Mouse (Mus musculus): ENCODE results near the gene Chst11. TPM values are rescaled to one million over a fixed set of nuclear protein-coding genes. Genes with fewer than 3 reads are reported as not detected.

Gene Chst11
- total and polyA plus RNA-seq, 3 experiments: 3.1 to 4.5 (median 3.2) TPM

GRCm38 (mm10) chr10:83104221-83104620 lies 118.9 kb downstream of the Chst11 start:
- no peaks in the 10 kb centered on the region for H3K36me3 ChIP-seq (ENCODE audit: control insufficient read depth, insufficient read depth, low read length)
- no peaks in the 10 kb centered on the region for H3K27me3 ChIP-seq (ENCODE audit: control insufficient read depth, insufficient read depth, low read length)
- H3K79me2 ChIP-seq (replicated peaks; ENCODE audit: control insufficient read depth, insufficient read depth, low read length): no peaks in the 10 kb centered on the region
- H3K4me1 ChIP-seq (ENCODE audit: control insufficient read depth, insufficient read depth, low read length): peaks cover 9% of the 10 kb centered on the region
- H3K4me3 ChIP-seq: no peak overlapping the region
- H3K9ac ChIP-seq (ENCODE audit: low read depth, low read length): no peak overlapping the region
- intact Hi-C loops (cut with DNase I): loop anchor here (5.0 kb wide), 1 partner anchor 197 kb away; no protein-coding TSS in a partner anchor
- no peak overlapping the region for H3K27ac ChIP-seq
- WGBS: 96% methylated on average over 8 of the region's 8 CpGs
- TF ChIP-seq CTCF (IDR thresholded peaks at IDR 0.05) (no peak), POLR2A (IDR thresholded peaks at IDR 0.05; ENCODE audit: insufficient read depth, low read depth, low read length) (no peak), EP300 (IDR thresholded peaks at IDR 0.05; ENCODE audit: insufficient read depth, low read depth, low read length) (no peak)
- DNase-seq: no peak

DNA sequence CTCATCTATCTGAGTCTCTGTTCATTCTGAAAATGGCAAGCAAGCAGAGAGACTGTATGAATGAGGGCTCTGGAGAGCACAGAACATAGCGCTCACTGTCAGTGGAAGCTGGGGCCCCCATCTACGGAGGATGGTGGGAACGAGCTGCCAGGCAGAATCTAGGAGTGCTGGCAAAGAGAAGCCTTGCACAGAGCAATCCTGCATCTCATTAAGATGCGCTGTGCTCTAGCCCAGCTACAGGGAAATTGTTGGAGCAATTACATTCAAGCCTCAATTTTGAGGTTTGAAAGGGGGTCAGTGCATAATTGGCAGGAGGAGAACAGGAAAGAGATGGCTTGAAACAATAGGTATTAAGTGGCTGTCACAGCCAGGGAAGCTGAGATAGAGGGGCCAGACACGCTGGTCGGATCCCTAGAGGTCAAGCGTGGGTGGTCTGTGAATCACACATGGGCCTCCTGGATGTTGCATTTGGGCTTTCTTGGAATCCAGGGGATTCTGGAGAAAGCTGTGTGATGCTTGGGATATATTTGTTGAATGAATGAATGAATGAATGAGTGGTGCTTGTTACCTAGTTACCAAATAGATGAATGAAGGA lies 121.0 kb downstream of the Chst11 start:
- Histone ChIP-seq H3K4me1 (ENCODE audit: control insufficient read depth, insufficient read depth, low read length) (peaks cover 8% of the 10 kb centered on the region), H3K36me3 (ENCODE audit: control insufficient read depth, insufficient read depth, low read length) (no peaks in the 10 kb centered on the region), H3K27me3 (ENCODE audit: control insufficient read depth, insufficient read depth, low read length) (no peaks in the 10 kb centered on the region), H3K79me2 (replicated peaks; ENCODE audit: control insufficient read depth, insufficient read depth, low read length) (no peaks in the 10 kb centered on the region), H3K4me3 (no peak overlapping the region), H3K27ac (no peak overlapping the region), H3K9ac (ENCODE audit: low read depth, low read length) (no peak overlapping the region)
- TF ChIP-seq CTCF (IDR thresholded peaks at IDR 0.05) (no peak), POLR2A (IDR thresholded peaks at IDR 0.05; ENCODE audit: insufficient read depth, low read depth, low read length) (no peak), EP300 (IDR thresholded peaks at IDR 0.05; ENCODE audit: insufficient read depth, low read depth, low read length) (no peak)
- 79% methylated on average over 7 of the region's 7 CpGs for WGBS
- DNase-seq: no peak
- intact Hi-C loops (cut with DNase I): no loop called here

GRCm38 (mm10) chr10:83107385-83107784 lies 122.1 kb downstream of the Chst11 start:
- Histone ChIP-seq H3K4me3 (no peak overlapping the region), H3K9ac (ENCODE audit: low read depth, low read length) (no peak overlapping the region), H3K36me3 (ENCODE audit: control insufficient read depth, insufficient read depth, low read length) (no peaks in the 10 kb centered on the region), H3K79me2 (replicated peaks; ENCODE audit: control insufficient read depth, insufficient read depth, low read length) (no peaks in the 10 kb centered on the region), H3K4me1 (ENCODE audit: control insufficient read depth, insufficient read depth, low read length) (peaks cover 2% of the 10 kb centered on the region; the same call in 1 of the 2 replicates), H3K27ac (no peak overlapping the region), H3K27me3 (ENCODE audit: control insufficient read depth, insufficient read depth, low read length) (no peaks in the 10 kb centered on the region)
- no peak for DNase-seq
- 77% methylated on average over 8 of the region's 8 CpGs for WGBS
- no peak for TF ChIP-seq EP300 (IDR thresholded peaks at IDR 0.05; ENCODE audit: insufficient read depth, low read depth, low read length)
- TF ChIP-seq POLR2A (IDR thresholded peaks at IDR 0.05; ENCODE audit: insufficient read depth, low read depth, low read length): no peak
- no peak for TF ChIP-seq CTCF (IDR thresholded peaks at IDR 0.05)
- intact Hi-C loops (cut with DNase I): no loop called here

GRCm38 (mm10) chr10:83107921-83108738 lies 122.8 kb downstream of the Chst11 start:
- TF ChIP-seq EP300 (IDR thresholded peaks at IDR 0.05; ENCODE audit: insufficient read depth, low read depth, low read length) (no peak), POLR2A (IDR thresholded peaks at IDR 0.05; ENCODE audit: insufficient read depth, low read depth, low read length) (no peak), CTCF (IDR thresholded peaks at IDR 0.05) (no peak)
- Histone ChIP-seq H3K27ac (no peak overlapping the region), H3K4me1 (ENCODE audit: control insufficient read depth, insufficient read depth, low read length) (peaks cover 2% of the 10 kb centered on the region; the same call in 1 of the 2 replicates), H3K9ac (ENCODE audit: low read depth, low read length) (no peak overlapping the region), H3K36me3 (ENCODE audit: control insufficient read depth, insufficient read depth, low read length) (no peaks in the 10 kb centered on the region), H3K27me3 (ENCODE audit: control insufficient read depth, insufficient read depth, low read length) (no peaks in the 10 kb centered on the region), H3K79me2 (replicated peaks; ENCODE audit: control insufficient read depth, insufficient read depth, low read length) (no peaks in the 10 kb centered on the region), H3K4me3 (no peak overlapping the region)
- no peak for DNase-seq
- intact Hi-C loops (cut with DNase I): no loop called here
- WGBS: 72% methylated on average over 21 of the region's 21 CpGs

- intact Hi-C loops (cut with DNase I): no loop called here
- Histone ChIP-seq H3K36me3 (ENCODE audit: control insufficient read depth, insufficient read depth, low read length) (no peaks in the 10 kb centered on the region), H3K27ac (no peak overlapping the region), H3K79me2 (replicated peaks; ENCODE audit: control insufficient read depth, insufficient read depth, low read length) (no peaks in the 10 kb centered on the region), H3K27me3 (ENCODE audit: control insufficient read depth, insufficient read depth, low read length) (no peaks in the 10 kb centered on the region), H3K4me3 (no peak overlapping the region), H3K4me1 (ENCODE audit: control insufficient read depth, insufficient read depth, low read length) (peaks cover 2% of the 10 kb centered on the region; the same call in 1 of the 2 replicates), H3K9ac (ENCODE audit: low read depth, low read length) (no peak overlapping the region)
- 94% methylated on average over 6 of the region's 6 CpGs for WGBS
- TF ChIP-seq EP300 (IDR thresholded peaks at IDR 0.05; ENCODE audit: insufficient read depth, low read depth, low read length) (no peak), POLR2A (IDR thresholded peaks at IDR 0.05; ENCODE audit: insufficient read depth, low read depth, low read length) (no peak), CTCF (IDR thresholded peaks at IDR 0.05) (no peak)
- DNase-seq: no peak
Measured at GRCm38 (mm10) chr10:83108946-83109345, 123.6 kb downstream of the Chst11 start.

DNA sequence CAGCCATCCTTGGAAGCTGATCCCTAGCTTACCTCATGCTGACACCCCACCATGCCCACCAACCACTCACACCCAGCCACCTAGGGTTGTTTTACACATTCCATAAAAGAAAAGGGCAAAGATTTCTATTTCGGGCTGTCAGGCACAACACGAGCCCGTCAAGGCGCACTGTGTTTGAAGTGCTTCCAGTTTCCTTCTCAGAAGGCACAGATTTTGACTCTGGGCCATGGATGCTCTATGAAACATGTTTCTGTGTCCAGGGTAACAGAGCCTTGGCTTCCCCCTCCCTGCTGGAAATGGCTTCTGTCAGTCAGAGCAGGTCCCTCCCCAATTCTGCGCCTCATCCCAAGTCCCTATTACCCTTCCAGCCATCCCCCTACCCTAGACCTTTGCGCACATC lies 125.7 kb downstream of the Chst11 start:
- Histone ChIP-seq H3K9ac (ENCODE audit: low read depth, low read length) (no peak overlapping the region), H3K27me3 (ENCODE audit: control insufficient read depth, insufficient read depth, low read length) (no peaks in the 10 kb centered on the region), H3K27ac (no peak overlapping the region), H3K79me2 (replicated peaks; ENCODE audit: control insufficient read depth, insufficient read depth, low read length) (no peaks in the 10 kb centered on the region), H3K4me1 (ENCODE audit: control insufficient read depth, insufficient read depth, low read length) (peaks cover 2% of the 10 kb centered on the region; the same call in 1 of the 2 replicates), H3K4me3 (no peak overlapping the region), H3K36me3 (ENCODE audit: control insufficient read depth, insufficient read depth, low read length) (no peaks in the 10 kb centered on the region)
- DNase-seq: no peak
- intact Hi-C loops (cut with DNase I): no loop called here
- TF ChIP-seq CTCF (IDR thresholded peaks at IDR 0.05) (no peak), POLR2A (IDR thresholded peaks at IDR 0.05; ENCODE audit: insufficient read depth, low read depth, low read length) (no peak), EP300 (IDR thresholded peaks at IDR 0.05; ENCODE audit: insufficient read depth, low read depth, low read length) (no peak)
- 77% methylated on average over 6 of the region's 6 CpGs for WGBS
